Mouse (Mus musculus): ENCODE measurements at regions not wholly inside any gene's neighbourhood (a gene's known extent, or its start where the extent isn't known, plus 50 kb on each side); places are given as distances from the start of the nearest gene placed in this dataset.

GRCm38 (mm10) chr4:105898054-105898847 is 108.6 kb downstream of the Gm12728 start:
- Histone ChIP-seq H3K36me3 (ENCODE audit: control insufficient read depth in 1 of 2, insufficient read depth in 2 of 2, low read length in 2 of 2) (no peaks in the 10 kb centered on the region), H3K27me3 (ENCODE audit: control insufficient read depth in 1 of 2, insufficient read depth in 2 of 2, low read length in 2 of 2) (no peaks in the 10 kb centered on the region), H3K9ac (ENCODE audit: control insufficient read depth, low read depth, low read length, poor library complexity, severe bottlenecking) (no peak overlapping the region), H3K9me3 (replicated peaks; ENCODE audit: insufficient read depth, low read length) (no peaks in the 10 kb centered on the region), H3K4me1 (ENCODE audit: control insufficient read depth in 1 of 2, insufficient read depth in 2 of 2, low read length in 2 of 2) (no peaks in the 10 kb centered on the region), H3K79me2 (ENCODE audit: control insufficient read depth, insufficient read depth, low read length, poor library complexity) (no peaks in the 10 kb centered on the region), H3K4me3 (ENCODE audit: control insufficient read depth in 1 of 2, insufficient read depth in 1 of 2, low read depth in 2 of 2, low read length in 2 of 2) (no peak overlapping the region), H3K27ac (ENCODE audit: control insufficient read depth, low read depth, low read length) (no peak overlapping the region)
- DNase-seq (ENCODE audit: low read depth, low spot score), result no peak
- no peak for TF ChIP-seq RCOR1 (IDR thresholded peaks at IDR 0.05; ENCODE audit: low read depth, low read length)
- TF ChIP-seq E2F4 (IDR thresholded peaks at IDR 0.05; ENCODE audit: borderline replicate concordance, low read depth, low read length), result no peak
- no peak for TF ChIP-seq ZNF384 (IDR thresholded peaks at IDR 0.05; ENCODE audit: low read depth, low read length)
- TF ChIP-seq POLR2A (IDR thresholded peaks at IDR 0.05; ENCODE audit: control insufficient read depth in 1 of 2, insufficient read depth in 1 of 2, low read depth in 1 of 2, low read length in 2 of 2, poor library complexity in 1 of 2), result no peak
- TF ChIP-seq RAD21 (IDR thresholded peaks at IDR 0.05; ENCODE audit: low read depth, low read length), result no peak
- no peak for TF ChIP-seq TCF12 (IDR thresholded peaks at IDR 0.05; ENCODE audit: low read depth, low read length)
- TF ChIP-seq NELFE (IDR thresholded peaks at IDR 0.05; ENCODE audit: low read depth, low read length), result no peak
- no peak for TF ChIP-seq TAL1 (IDR thresholded peaks at IDR 0.05; ENCODE audit: low read length)
- TF ChIP-seq JUND (IDR thresholded peaks at IDR 0.05; ENCODE audit: low read depth, low read length), result no peak
- no peak for TF ChIP-seq NRF1 (IDR thresholded peaks at IDR 0.05; ENCODE audit: insufficient read depth, low read depth, low read length, poor library complexity, severe bottlenecking)
- TF ChIP-seq GATA1 (IDR thresholded peaks at IDR 0.05; ENCODE audit: low read depth, low read length), result no peak
- TF ChIP-seq USF2 (IDR thresholded peaks at IDR 0.05; ENCODE audit: borderline replicate concordance in 1 of 2, insufficient read depth in 1 of 2, low read depth in 1 of 2, low read length in 2 of 2), result no peak
- no peak for TF ChIP-seq ZMIZ1 (IDR thresholded peaks at IDR 0.05; ENCODE audit: low read depth, low read length)
- TF ChIP-seq SMC3 (IDR thresholded peaks at IDR 0.05; ENCODE audit: low read depth, low read length), result no peak
- no peak for TF ChIP-seq ZC3H11A (IDR thresholded peaks at IDR 0.05; ENCODE audit: low read depth, low read length)
- TF ChIP-seq UBTF (IDR thresholded peaks at IDR 0.05; ENCODE audit: borderline replicate concordance, insufficient read depth, low read depth, low read length), result no peak
- no peak for TF ChIP-seq MYC (IDR thresholded peaks at IDR 0.05; ENCODE audit: low read depth, low read length)
- TF ChIP-seq SIN3A (IDR thresholded peaks at IDR 0.05; ENCODE audit: low read length), result no peak
- TF ChIP-seq ETS1 (IDR thresholded peaks at IDR 0.05; ENCODE audit: low read depth, low read length), result no peak
- TF ChIP-seq CTCF (IDR thresholded peaks at IDR 0.05 in 2 of 3, conservative IDR thresholded peaks at IDR 0.05 in 1 of 3; ENCODE audit: control insufficient read depth in 1 of 3, insufficient read depth in 1 of 3, low read depth in 2 of 3, low read length in 3 of 3, poor library complexity in 1 of 3, severe bottlenecking in 1 of 3), result no peak

DNA sequence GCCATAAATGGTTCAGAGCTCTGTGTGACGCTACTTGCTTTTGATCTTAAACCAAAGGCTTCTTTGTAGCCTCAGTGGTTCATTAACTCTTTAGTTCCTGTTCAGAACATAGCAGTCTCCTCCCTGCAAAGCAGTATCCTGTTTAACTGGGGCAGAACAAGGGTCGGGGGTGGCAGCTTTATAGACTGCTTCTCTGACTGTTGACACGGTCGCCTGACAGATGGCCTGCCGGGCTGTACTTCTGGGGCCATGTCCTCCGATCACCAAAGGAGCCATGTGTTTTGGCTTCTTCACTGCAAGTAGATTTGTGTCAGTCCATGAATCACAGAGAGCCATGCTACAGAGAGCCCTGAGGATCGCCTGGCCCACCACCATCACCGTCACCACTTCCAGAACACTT is 115.2 kb downstream of the Gm12728 start:
- Histone ChIP-seq H3K36me3 (ENCODE audit: control insufficient read depth in 1 of 2, insufficient read depth in 2 of 2, low read length in 2 of 2) (no peaks in the 10 kb centered on the region), H3K27me3 (ENCODE audit: control insufficient read depth in 1 of 2, insufficient read depth in 2 of 2, low read length in 2 of 2) (no peaks in the 10 kb centered on the region), H3K27ac (ENCODE audit: control insufficient read depth, low read depth, low read length) (no peak overlapping the region), H3K79me2 (ENCODE audit: control insufficient read depth, insufficient read depth, low read length, poor library complexity) (no peaks in the 10 kb centered on the region), H3K4me1 (ENCODE audit: control insufficient read depth in 1 of 2, insufficient read depth in 2 of 2, low read length in 2 of 2) (no peaks in the 10 kb centered on the region), H3K9ac (ENCODE audit: control insufficient read depth, low read depth, low read length, poor library complexity, severe bottlenecking) (no peak overlapping the region), H3K4me3 (ENCODE audit: control insufficient read depth in 1 of 2, insufficient read depth in 1 of 2, low read depth in 2 of 2, low read length in 2 of 2) (no peak overlapping the region), H3K9me3 (replicated peaks; ENCODE audit: insufficient read depth, low read length) (no peaks in the 10 kb centered on the region)
- no peak for DNase-seq (ENCODE audit: low read depth, low spot score)
- no peak for TF ChIP-seq ZC3H11A (IDR thresholded peaks at IDR 0.05; ENCODE audit: low read depth, low read length)
- TF ChIP-seq ZKSCAN1 (IDR thresholded peaks at IDR 0.05; ENCODE audit: low read depth, low read length), result no peak
- TF ChIP-seq UBTF (IDR thresholded peaks at IDR 0.05; ENCODE audit: borderline replicate concordance, insufficient read depth, low read depth, low read length), result no peak
- no peak for TF ChIP-seq CTCF (IDR thresholded peaks at IDR 0.05 in 2 of 3, conservative IDR thresholded peaks at IDR 0.05 in 1 of 3; ENCODE audit: control insufficient read depth in 1 of 3, insufficient read depth in 1 of 3, low read depth in 2 of 3, low read length in 3 of 3, poor library complexity in 1 of 3, severe bottlenecking in 1 of 3)
- no peak for TF ChIP-seq E2F4 (IDR thresholded peaks at IDR 0.05; ENCODE audit: borderline replicate concordance, low read depth, low read length)
- TF ChIP-seq ZMIZ1 (IDR thresholded peaks at IDR 0.05; ENCODE audit: low read depth, low read length), result no peak
- TF ChIP-seq USF1 (IDR thresholded peaks at IDR 0.05; ENCODE audit: low read depth, low read length), result no peak
- TF ChIP-seq KAT2A (conservative IDR thresholded peaks at IDR 0.05; ENCODE audit: low read depth, low read length), result no peak
